Mouse (Mus musculus) hindbrain, embryonic 15.5 days (tissue): ENCODE data around the gene Gm10638. TPM values are rescaled to one million over a fixed set of nuclear protein-coding genes. Genes with fewer than 3 reads are reported as not detected.

Experiments
- ATAC-seq: fragments of 200-750 bp; cut with Nextera tagmentation; 2 replicates; pipeline ENCODE4 v1.8.0; 2017; ENCODE audit warnings: low read depth, moderate number of reproducible peaks, moderate TSS enrichment; ENCODE audit not compliant: low FRiP score
- H3K27ac ChIP-seq: fragments of 300-500 bp; sonication (generic); replicated peaks from 2 replicates; pipeline ENCODE4 v1.5.1; 2015; ENCODE audit warnings: mild to moderate bottlenecking, inconsistent platforms
- H3K27me3 ChIP-seq: fragments of 300-500 bp; sonication (generic); 2 replicates; pipeline ENCODE4 v1.6.1; 2015; ENCODE audit warnings: control low read depth, inconsistent platforms
- H3K36me3 ChIP-seq: fragments of 300-500 bp; sonication (generic); 2 replicates; pipeline ENCODE4 v1.6.1; 2015; ENCODE audit warnings: control low read depth, inconsistent platforms
- H3K4me1 ChIP-seq: fragments of 300-500 bp; sonication (generic); replicated peaks from 2 replicates; pipeline ENCODE4 v1.6.1; 2015; ENCODE audit warnings: control low read depth, inconsistent platforms
- H3K4me2 ChIP-seq: fragments of 300-500 bp; sonication (generic); 2 replicates; pipeline ENCODE4 v1.6.1; 2015; ENCODE audit warnings: moderate library complexity, mild to moderate bottlenecking, inconsistent platforms
- H3K4me3 ChIP-seq: fragments of 300-500 bp; sonication (generic); 2 replicates; pipeline ENCODE4 v1.5.1; 2015; ENCODE audit warnings: mild to moderate bottlenecking, inconsistent platforms
- H3K9ac ChIP-seq: fragments of 300-500 bp; sonication (generic); 2 replicates; pipeline ENCODE4 v1.6.1; 2015; ENCODE audit warnings: inconsistent platforms
- H3K9me3 ChIP-seq: fragments of 300-500 bp; sonication (generic); 2 replicates; pipeline ENCODE4 v1.6.1; 2016; ENCODE audit warnings: control low read depth, inconsistent platforms
- WGBS: fragments of 180-500 bp; shearing (Covaris S2); methylation state at CpG from one replicate; pipeline ENCODE4 v1.1.7; 2015; 5-methylcytosine and 5-hydroxymethylcytosine counted together
- polyA plus RNA-seq: library from polyadenylated mRNA; unstranded; fragments of >200 nt; fragmentation: Nextera tagmentation; extraction: Ambion mirVana; gene quantifications from 2 replicates; pipeline ENCODE4 v1.2.1, GENCODE M21; 2015

Gene Gm10638
- polyA plus RNA-seq, 1 experiment from 2014 or later = 7.2 TPM

- Histone ChIP-seq H3K9ac (no peak overlapping the region), H3K4me1 (no peaks in the 10 kb centered on the region), H3K4me2 (no peak overlapping the region), H3K27ac (no peak overlapping the region), H3K9me3 (no peaks in the 10 kb centered on the region), H3K4me3 (no peak overlapping the region), H3K36me3 (no peaks in the 10 kb centered on the region), H3K27me3 (no peaks in the 10 kb centered on the region)
- 94% methylated on average over 8 of the region's 8 CpGs for WGBS
- no peak for ATAC-seq
Observed at GRCm38 (mm10) chr8:86765669-86766068, 20.2 kb downstream of the Gm10638 start.

- Histone ChIP-seq H3K9ac (no peak overlapping the region), H3K4me3 (no peak overlapping the region), H3K27ac (no peak overlapping the region), H3K4me1 (no peaks in the 10 kb centered on the region), H3K36me3 (no peaks in the 10 kb centered on the region), H3K9me3 (no peaks in the 10 kb centered on the region), H3K4me2 (no peak overlapping the region), H3K27me3 (no peaks in the 10 kb centered on the region)
- ATAC-seq = no peak
- 87% methylated on average over 9 of the region's 9 CpGs for WGBS
Observed at GRCm38 (mm10) chr8:86766548-86767211, 21.2 kb downstream of the Gm10638 start.

- H3K9me3 ChIP-seq = no peaks in the 10 kb centered on the region
- ATAC-seq = no peak
- no peak overlapping the region for H3K4me3 ChIP-seq
- no peak overlapping the region for H3K27ac ChIP-seq
- H3K9ac ChIP-seq = no peak overlapping the region
- H3K36me3 ChIP-seq = no peaks in the 10 kb centered on the region
- H3K4me2 ChIP-seq = no peak overlapping the region
- WGBS = 78% methylated on average over 5 of the region's 5 CpGs
- H3K4me1 ChIP-seq = no peaks in the 10 kb centered on the region
- no peaks in the 10 kb centered on the region for H3K27me3 ChIP-seq
Observed at GRCm38 (mm10) chr8:86768499-86768898, 23.0 kb downstream of the Gm10638 start.

GRCm38 (mm10) chr8:86769945-86770715, 24.6 kb downstream of the Gm10638 start:
- H3K9ac ChIP-seq = no peak overlapping the region
- H3K4me2 ChIP-seq = no peak overlapping the region
- H3K9me3 ChIP-seq = no peaks in the 10 kb centered on the region
- ATAC-seq = no peak
- H3K4me1 ChIP-seq = no peaks in the 10 kb centered on the region
- WGBS = 87% methylated on average over 1 of the region's 1 CpGs
- no peaks in the 10 kb centered on the region for H3K36me3 ChIP-seq
- H3K27ac ChIP-seq = no peak overlapping the region
- H3K27me3 ChIP-seq = no peaks in the 10 kb centered on the region
- no peak overlapping the region for H3K4me3 ChIP-seq

- H3K4me2 ChIP-seq = no peak overlapping the region
- H3K27ac ChIP-seq = no peak overlapping the region
- no peak overlapping the region for H3K9ac ChIP-seq
- no peaks in the 10 kb centered on the region for H3K27me3 ChIP-seq
- WGBS = 85% methylated on average over 8 of the region's 8 CpGs
- H3K4me3 ChIP-seq = no peak overlapping the region
- H3K4me1 ChIP-seq = no peaks in the 10 kb centered on the region
- no peak for ATAC-seq
- no peaks in the 10 kb centered on the region for H3K9me3 ChIP-seq
- no peaks in the 10 kb centered on the region for H3K36me3 ChIP-seq
Observed at GRCm38 (mm10) chr8:86779207-86779606, 33.7 kb downstream of the Gm10638 start.

GRCm38 (mm10) chr8:86781094-86781493, 35.6 kb downstream of the Gm10638 start:
- WGBS = 95% methylated on average over 8 of the region's 8 CpGs
- H3K9me3 ChIP-seq = no peaks in the 10 kb centered on the region

GRCm38 (mm10) chr8:86786498-86786897, 41.0 kb downstream of the Gm10638 start:
- 56% methylated on average over 5 of the region's 5 CpGs for WGBS
- Histone ChIP-seq H3K4me1 (peaks cover 5% of the 10 kb centered on the region; the same call in 1 of the 2 replicates), H3K27me3 (no peaks in the 10 kb centered on the region), H3K36me3 (no peaks in the 10 kb centered on the region), H3K9me3 (no peaks in the 10 kb centered on the region), H3K4me2 (no peak overlapping the region), H3K27ac (no peak overlapping the region), H3K9ac (no peak overlapping the region), H3K4me3 (no peak overlapping the region)
- ATAC-seq = no peak

More at GRCm38 (mm10) chr8:86781094-86781493, 35.6 kb downstream of the Gm10638 start:
- H3K4me1 ChIP-seq = no peaks in the 10 kb centered on the region
- ATAC-seq = no peak
- no peak overlapping the region for H3K4me3 ChIP-seq
- H3K27ac ChIP-seq = no peak overlapping the region
- H3K36me3 ChIP-seq = no peaks in the 10 kb centered on the region
- no peak overlapping the region for H3K4me2 ChIP-seq
- no peaks in the 10 kb centered on the region for H3K27me3 ChIP-seq
- H3K9ac ChIP-seq = no peak overlapping the region

- H3K36me3 ChIP-seq = no peaks in the 10 kb centered on the region
- no peaks in the 10 kb centered on the region for H3K27me3 ChIP-seq
- H3K9me3 ChIP-seq = no peaks in the 10 kb centered on the region
- no peak overlapping the region for H3K27ac ChIP-seq
- H3K4me3 ChIP-seq = no peak overlapping the region
- H3K9ac ChIP-seq = no peak overlapping the region
- peaks cover 5% of the 10 kb centered on the region; the same call in 1 of the 2 replicates for H3K4me1 ChIP-seq
- WGBS = 77% methylated on average over 12 of the region's 12 CpGs
- ATAC-seq = no peak
- H3K4me2 ChIP-seq = no peak overlapping the region
Observed at GRCm38 (mm10) chr8:86787891-86788420, 42.5 kb downstream of the Gm10638 start.

GRCm38 (mm10) chr8:86789576-86789975, 44.1 kb downstream of the Gm10638 start:
- Histone ChIP-seq H3K9ac (no peak overlapping the region), H3K36me3 (no peaks in the 10 kb centered on the region), H3K4me2 (no peak overlapping the region), H3K9me3 (no peaks in the 10 kb centered on the region), H3K4me3 (no peak overlapping the region), H3K27me3 (no peaks in the 10 kb centered on the region), H3K4me1 (peaks cover 5% of the 10 kb centered on the region; the same call in 1 of the 2 replicates), H3K27ac (no peak overlapping the region)
- WGBS = 83% methylated on average over 1 of the region's 1 CpGs
- no peak for ATAC-seq

GRCm38 (mm10) chr8:86791542-86791941, 46.0 kb downstream of the Gm10638 start:
- Histone ChIP-seq H3K4me2 (no peak overlapping the region), H3K27me3 (no peaks in the 10 kb centered on the region), H3K36me3 (no peaks in the 10 kb centered on the region), H3K9ac (no peak overlapping the region), H3K4me1 (peaks cover 5% of the 10 kb centered on the region; the same call in 1 of the 2 replicates), H3K4me3 (no peak overlapping the region), H3K27ac (no peak overlapping the region), H3K9me3 (no peaks in the 10 kb centered on the region)
- WGBS = 84% methylated on average over 6 of the region's 6 CpGs
- ATAC-seq = no peak

GRCm38 (mm10) chr8:86794716-86795115, 49.2 kb downstream of the Gm10638 start:
- Histone ChIP-seq H3K27me3 (no peaks in the 10 kb centered on the region), H3K9ac (no peak overlapping the region), H3K4me1 (peaks cover 5% of the 10 kb centered on the region; the same call in 1 of the 2 replicates), H3K4me2 (no peak overlapping the region), H3K9me3 (no peaks in the 10 kb centered on the region), H3K27ac (no peak overlapping the region), H3K4me3 (no peak overlapping the region), H3K36me3 (no peaks in the 10 kb centered on the region)
- ATAC-seq = no peak
- 47% methylated on average over 6 of the region's 6 CpGs for WGBS
